In genomic region chr8:83776632-83777031, GRCm38 (mm10) we compare ENCODE assay signal across 28 mouse cellular contexts. TPM values are rescaled to one million over a fixed set of nuclear protein-coding genes. Genes with fewer than 3 reads are reported as not detected.
DNase-seq lines count a peak whose midpoint lies in the region; ATAC-seq and TF ChIP-seq lines count a peak whose summit lies in the region.
"Had no signal": no experiment of that assay in that cellular context is flagged by ENCODE, and none has a peak within 500 bp of the region (broad histone marks: within the 10 kb centered on the region; RNA-seq: fewer than 3 reads in every experiment).

No protein-coding gene starts in this region.

- WGBS in midbrain, postnatal 0 days = 42% methylated on average over 4 of the region's 4 CpGs

- no peaks in the 10 kb centered on the region for H3K9me3 ChIP-seq in E14TG2a.4 (ENCODE audit: low read length)
- no peaks in the 10 kb centered on the region for H3K9me3 ChIP-seq in midbrain, postnatal 0 days (ENCODE audit: low read length)
- H3K9me3 ChIP-seq: embryonic facial prominence, embryonic 12.5 days; embryonic facial prominence, embryonic 15.5 days; heart, embryonic 15.5 days; hindbrain, embryonic 10.5 days; hindbrain, embryonic 13.5 days; intestine, embryonic 15.5 days had no signal

- no peak overlapping the region for H3K27ac ChIP-seq in midbrain, postnatal 0 days (ENCODE audit: low read depth, low read length)
- H3K27ac ChIP-seq: embryonic facial prominence, embryonic 12.5 days; embryonic facial prominence, embryonic 15.5 days; gastrocnemius, adult 2 months; heart, embryonic 15.5 days; hindbrain, embryonic 10.5 days; hindbrain, embryonic 13.5 days; intestine, embryonic 15.5 days had no signal

- no peak for TF ChIP-seq CTCF in E14TG2a.4 (conservative IDR thresholded peaks at IDR 0.05; ENCODE audit: low read length)
- TF ChIP-seq CTCF in midbrain, postnatal 0 days (IDR thresholded peaks at IDR 0.05) = no peak

- no peaks in the 10 kb centered on the region for H3K36me3 ChIP-seq in E14TG2a.4 (ENCODE audit: insufficient read depth, low read length)
- no peaks in the 10 kb centered on the region for H3K36me3 ChIP-seq in midbrain, postnatal 0 days (ENCODE audit: insufficient read depth, low read length)
- H3K36me3 ChIP-seq: embryonic facial prominence, embryonic 12.5 days; embryonic facial prominence, embryonic 15.5 days; heart, embryonic 15.5 days; hindbrain, embryonic 10.5 days; hindbrain, embryonic 13.5 days; intestine, embryonic 15.5 days had no signal

- no peak for ATAC-seq in midbrain, postnatal 0 days (ENCODE audit: low FRiP score)
- ATAC-seq: forebrain, embryonic 14.5 days; forebrain, postnatal 0 days; hindbrain, embryonic 16.5 days; intestine, embryonic 15.5 days had no signal

- H3K9ac ChIP-seq in midbrain, postnatal 0 days (replicated peaks; ENCODE audit: low read length, poor library complexity, severe bottlenecking) = no peak overlapping the region
- H3K9ac ChIP-seq: embryonic facial prominence, embryonic 12.5 days; embryonic facial prominence, embryonic 15.5 days; forebrain, postnatal 0 days; heart, embryonic 15.5 days; hindbrain, embryonic 13.5 days; intestine, embryonic 15.5 days had no signal

- H3K27me3 ChIP-seq in E14TG2a.4 (ENCODE audit: insufficient read depth, low read length) = peaks cover 12% of the 10 kb centered on the region
- no peaks in the 10 kb centered on the region; the same call in 1 of the 2 replicates for H3K27me3 ChIP-seq in midbrain, postnatal 0 days (ENCODE audit: insufficient read depth, low read length)
- H3K27me3 ChIP-seq: CH12.LX; embryonic facial prominence, embryonic 12.5 days; embryonic facial prominence, embryonic 15.5 days; heart, embryonic 15.5 days; intestine, embryonic 15.5 days had no signal

- H3K4me1 ChIP-seq in E14TG2a.4 (replicated peaks; ENCODE audit: low read depth, low read length) = peaks cover 74% of the 10 kb centered on the region
- H3K4me1 ChIP-seq in midbrain, postnatal 0 days (ENCODE audit: insufficient read depth, low read length) = peaks cover 7% of the 10 kb centered on the region
- H3K4me1 ChIP-seq: embryonic facial prominence, embryonic 12.5 days had no signal

- peak; percentile 95 for DNase-seq in ES-CJ7 (ENCODE audit: low read depth, low spot score)
- peak; percentile 94 for DNase-seq in ZHBTc4 (ENCODE audit: low read depth, low spot score)
- no peak for DNase-seq in midbrain, postnatal 0 days (ENCODE audit: low spot score)
- DNase-seq in neural tube, embryonic 10.5 days (ENCODE audit: extremely low spot score, low spot score) = no peak
- DNase-seq in right cerebral cortex, postnatal 25 days = no peak
- DNase-seq: adrenal gland, postnatal 10 days; adrenal gland, postnatal 36 days; B cell, adult 2 months; cerebellum, adult 18-20 months; cerebellum, adult 9-10 months; cerebellum, postnatal 14 days; forebrain, postnatal 0 days; gastrocnemius, adult 2 months; gastrocnemius, postnatal 14 days; heart, adult 11 months; heart, postnatal 10 days; heart, postnatal 36 days had no signal

- H3K4me2 ChIP-seq in midbrain, postnatal 0 days (ENCODE audit: low read depth, low read length, poor library complexity, severe bottlenecking) = no peak overlapping the region
- H3K4me2 ChIP-seq: embryonic facial prominence, embryonic 12.5 days; embryonic facial prominence, embryonic 15.5 days; heart, embryonic 11.5 days; heart, embryonic 15.5 days; hindbrain, embryonic 13.5 days; intestine, embryonic 15.5 days had no signal

- peak overlapping the region; percentile 35 for H3K4me3 ChIP-seq in E14TG2a.4 (replicated peaks; ENCODE audit: low read length)
- H3K4me3 ChIP-seq in midbrain, postnatal 0 days (ENCODE audit: low read depth, low read length) = no peak overlapping the region
- H3K4me3 ChIP-seq: embryonic facial prominence, embryonic 12.5 days; embryonic facial prominence, embryonic 15.5 days; gastrocnemius, adult 2 months; heart, embryonic 15.5 days; hindbrain, embryonic 10.5 days; hindbrain, embryonic 13.5 days; intestine, embryonic 15.5 days had no signal

RNA-seq across cellular contexts. Expression of gene Adgre5, which starts 35.5 kb away (rescaled TPM):
- 10.4 and 24.3 TPM in 2 replicates for total RNA-seq in midbrain, postnatal 0 days (2014; rRNA removed)
- polyA plus RNA-seq in midbrain, postnatal 0 days (2015; fragmentation: Nextera tagmentation; extraction: Ambion mirVana) = 7.7 and 8.3 TPM in 2 replicates

Comparison
In these comparisons a context has a peak if more than half of its experiments do, and no peak if none do; other contexts are left out.
1. DNase-seq: peak in ES-CJ7 (single experiment) and ZHBTc4 (single experiment); none in midbrain, postnatal 0 days (single experiment), neural tube, embryonic 10.5 days (single experiment) and right cerebral cortex, postnatal 25 days (single experiment).